Mouse (Mus musculus) liver, postnatal 0 days (tissue): ENCODE measurements around the gene Mgst3. TPM values are rescaled to one million over a fixed set of nuclear protein-coding genes. Genes with fewer than 3 reads are reported as not detected.

ENCODE experiments used
- ATAC-seq: fragments of 200-750 bp; cut with Nextera tagmentation; 2 replicates; pipeline ENCODE4 v1.8.0; 2017; ENCODE audit warnings: mild to moderate bottlenecking, moderate library complexity
- DNase-seq: peaks from one replicate; pipeline ENCODE4 v3.0.0-alpha.2; 2016
- H3K27ac ChIP-seq: fragments of 300-500 bp; sonication (generic); 2 replicates; pipeline ENCODE4 v1.5.1; 2014; ENCODE audit warnings: antibody characterized with exemption, moderate library complexity, mild to moderate bottlenecking, low read depth
- H3K27me3 ChIP-seq: fragments of 300-500 bp; sonication (generic); 2 replicates; pipeline ENCODE4 v1.6.1; 2014; ENCODE audit warnings: low read length, control low read depth, mixed read lengths; ENCODE audit not compliant: insufficient read depth
- H3K36me3 ChIP-seq: fragments of 300-500 bp; sonication (generic); replicated peaks from 2 replicates; pipeline ENCODE4 v1.6.1; 2014; ENCODE audit warnings: mild to moderate bottlenecking, control low read depth, low read length, moderate library complexity, mixed read lengths; ENCODE audit not compliant: insufficient read depth
- H3K4me1 ChIP-seq: fragments of 300-500 bp; sonication (generic); 2 replicates; pipeline ENCODE4 v1.6.1; 2014; ENCODE audit warnings: antibody characterized with exemption, mild to moderate bottlenecking, control low read depth; ENCODE audit not compliant: insufficient read depth
- H3K4me2 ChIP-seq: fragments of 300-500 bp; sonication (generic); 2 replicates; pipeline ENCODE4 v1.6.1; 2014; ENCODE audit warnings: low read depth, mild to moderate bottlenecking, low read length, moderate library complexity, mixed read lengths
- H3K4me3 ChIP-seq: fragments of 300-500 bp; sonication (generic); 2 replicates; pipeline ENCODE4 v1.5.1; 2014; ENCODE audit warnings: low read depth, low read length
- H3K9ac ChIP-seq: fragments of 300-500 bp; sonication (generic); replicated peaks from 2 replicates; pipeline ENCODE4 v1.6.1; 2014; ENCODE audit warnings: mild to moderate bottlenecking, moderate library complexity
- H3K9me3 ChIP-seq: fragments of 300-500 bp; sonication (generic); 2 replicates; pipeline ENCODE4 v1.6.1; 2016; ENCODE audit warnings: mild to moderate bottlenecking, control low read depth, low read length, mixed read lengths
- CTCF ChIP-seq: sonication (generic); IDR thresholded peaks from 2 replicates; pipeline ENCODE4 v1.5.1; 2016; ENCODE audit warnings: antibody characterized with exemption, low read depth
- EP300 ChIP-seq: IDR thresholded peaks from 2 replicates; pipeline ENCODE4 v1.6.1; 2016; ENCODE audit warnings: antibody characterized with exemption, low read depth, mild to moderate bottlenecking
- WGBS: fragments of 180-500 bp; shearing (Covaris S2); extraction: QIAGEN DNeasy Blood & Tissue Kit; methylation state at CpG from one replicate; pipeline ENCODE4 v1.1.7; 2014; ENCODE audit not compliant: insufficient replicate concordance; 5-methylcytosine and 5-hydroxymethylcytosine counted together
- polyA plus RNA-seq: library from polyadenylated mRNA; unstranded; fragments of >200 nt; fragmentation: Nextera tagmentation; extraction: Ambion mirVana; gene quantifications from 2 replicates; pipeline ENCODE4 v1.2.1, GENCODE M21; 2015

Mgst3 gene
- polyA plus RNA-seq, 1 experiment from 2014 or later = 163 TPM

DNA sequence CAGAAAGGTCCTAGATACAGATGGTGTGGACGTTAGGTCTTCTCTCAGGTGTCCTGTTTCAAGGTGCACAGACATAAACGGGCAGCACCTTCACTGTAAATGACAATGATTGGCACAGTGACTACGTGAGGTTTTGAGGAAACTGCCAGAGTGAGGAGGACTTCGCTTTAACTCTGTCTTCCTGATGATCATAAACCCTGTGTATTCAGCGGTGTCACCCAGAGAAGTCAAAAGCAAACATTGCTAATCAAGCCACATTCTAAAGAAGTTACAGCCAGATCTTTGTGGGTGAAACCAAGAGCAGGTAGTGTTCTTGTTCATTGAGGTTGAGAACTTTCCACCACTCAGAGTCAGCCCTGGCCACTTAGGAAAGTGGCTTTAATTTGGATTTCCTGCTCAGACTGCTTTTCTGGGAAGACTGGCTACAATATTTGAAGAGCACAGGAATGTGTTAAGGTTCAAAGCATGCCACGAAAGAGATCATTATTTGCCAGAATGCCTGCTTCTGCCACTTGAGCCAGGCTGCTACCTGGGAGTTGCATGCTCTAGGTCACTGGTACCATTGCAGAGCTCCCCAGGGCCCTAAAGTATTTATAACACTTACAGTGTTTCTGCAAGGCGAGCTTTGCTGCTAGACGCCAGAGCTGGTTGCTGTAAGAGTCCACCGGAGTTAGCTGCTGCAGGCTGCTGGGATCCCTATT is 37.5 kb upstream of the Mgst3 start:
- Histone ChIP-seq H3K27me3 (no peaks in the 10 kb centered on the region), H3K9me3 (no peaks in the 10 kb centered on the region), H3K9ac (no peak overlapping the region), H3K4me2 (no peak overlapping the region), H3K4me3 (no peak overlapping the region), H3K4me1 (no peaks in the 10 kb centered on the region), H3K36me3 (no peaks in the 10 kb centered on the region), H3K27ac (no peak overlapping the region)
- WGBS = 51% methylated on average over 9 of the region's 9 CpGs
- ATAC-seq (no peak), DNase-seq (no peak)
- no peak for TF ChIP-seq EP300
- TF ChIP-seq CTCF = no peak

- Histone ChIP-seq H3K36me3 (no peaks in the 10 kb centered on the region), H3K27me3 (no peaks in the 10 kb centered on the region), H3K4me2 (no peak overlapping the region), H3K4me1 (no peaks in the 10 kb centered on the region), H3K9me3 (no peaks in the 10 kb centered on the region), H3K9ac (no peak overlapping the region), H3K4me3 (no peak overlapping the region), H3K27ac (no peak overlapping the region)
- no peak for DNase-seq
- 69% methylated on average over 7 of the region's 7 CpGs for WGBS
- TF ChIP-seq EP300 (no peak), CTCF (no peak)
- no peak for ATAC-seq
Observed at GRCm38 (mm10) chr1:167426681-167427080, 33.0 kb upstream of the Mgst3 start.

GRCm38 (mm10) chr1:167425572-167425971 is 31.9 kb upstream of the Mgst3 start:
- H3K27ac ChIP-seq = no peak overlapping the region
- H3K27me3 ChIP-seq = no peaks in the 10 kb centered on the region
- H3K9me3 ChIP-seq = no peaks in the 10 kb centered on the region
- no peak overlapping the region for H3K9ac ChIP-seq
- TF ChIP-seq EP300 = no peak
- TF ChIP-seq CTCF = no peak
- no peak for ATAC-seq
- H3K36me3 ChIP-seq = no peaks in the 10 kb centered on the region
- no peak overlapping the region for H3K4me3 ChIP-seq
- 65% methylated on average over 5 of the region's 5 CpGs for WGBS
- no peaks in the 10 kb centered on the region for H3K4me1 ChIP-seq
- DNase-seq = no peak
- no peak overlapping the region for H3K4me2 ChIP-seq

- WGBS = 73% methylated on average over 11 of the region's 11 CpGs
- TF ChIP-seq CTCF (no peak), EP300 (no peak)
- ATAC-seq = no peak
- Histone ChIP-seq H3K4me3 (no peak overlapping the region), H3K9ac (no peak overlapping the region), H3K9me3 (no peaks in the 10 kb centered on the region), H3K4me2 (no peak overlapping the region), H3K27me3 (no peaks in the 10 kb centered on the region), H3K4me1 (no peaks in the 10 kb centered on the region), H3K27ac (no peak overlapping the region), H3K36me3 (no peaks in the 10 kb centered on the region)
- DNase-seq = no peak
Observed at GRCm38 (mm10) chr1:167422501-167423240, 29.0 kb upstream of the Mgst3 start.

- no peak overlapping the region for H3K4me3 ChIP-seq
- H3K9me3 ChIP-seq = no peaks in the 10 kb centered on the region
- H3K4me2 ChIP-seq = no peak overlapping the region
- peak; percentile 36; the same call in 1 of the 2 replicates for ATAC-seq
- peak; percentile 95 for TF ChIP-seq CTCF
- TF ChIP-seq EP300 = no peak
- H3K36me3 ChIP-seq = no peaks in the 10 kb centered on the region
- peak; percentile 73 for DNase-seq
- WGBS = 4% methylated on average over 7 of the region's 7 CpGs
- no peak overlapping the region for H3K9ac ChIP-seq
- H3K27ac ChIP-seq = no peak overlapping the region
- H3K27me3 ChIP-seq = 0 out of 2 replicates have a peak, but pooled peaks cover 8% of the 10 kb centered on the region
- no peaks in the 10 kb centered on the region for H3K4me1 ChIP-seq
Observed at GRCm38 (mm10) chr1:167414846-167415245, 21.2 kb upstream of the Mgst3 start.

GRCm38 (mm10) chr1:167411991-167412715 is 18.5 kb upstream of the Mgst3 start:
- Histone ChIP-seq H3K4me2 (no peak overlapping the region), H3K36me3 (no peaks in the 10 kb centered on the region), H3K9me3 (no peaks in the 10 kb centered on the region), H3K9ac (no peak overlapping the region), H3K4me3 (no peak overlapping the region), H3K27ac (no peak overlapping the region), H3K4me1 (no peaks in the 10 kb centered on the region), H3K27me3 (0 out of 2 replicates have a peak, but pooled peaks cover 14% of the 10 kb centered on the region)
- DNase-seq = no peak
- ATAC-seq = no peak
- WGBS = 68% methylated on average over 12 of the region's 12 CpGs
- TF ChIP-seq CTCF (no peak), EP300 (no peak)
